Mouse (Mus musculus) adrenal gland, postnatal 4 days (tissue): ENCODE data around the gene Tapbpl. TPM values are rescaled to one million over a fixed set of nuclear protein-coding genes. Genes with fewer than 3 reads are reported as not detected.

Experiments
- DNase-seq, 2 experiments: peaks; one replicate each; pipeline ENCODE4 v3.0.0; 2021 to 2022; ENCODE audit warnings: low spot score in 2 of 2, mixed read lengths in 2 of 2
- microRNA-seq: library from miRNA; unstranded; fragments of <30 nt; microRNA quantifications from one replicate; pipeline ENCODE4 v1.2.0, GENCODE M21; 2021
- total RNA-seq, 2 experiments: library from RNA; stranded (reverse); gene quantifications; 2 replicates each; pipeline ENCODE4 v1.2.3; 2021

The Tapbpl gene
- total RNA-seq, 2 experiments from 2014 or later, result 10.2 to 11.3 TPM

- no peak for DNase-seq
These were observed 21.2 kb downstream of the Tapbpl start for GRCm38 (mm10) chr6:125210436-125210835.

- DNase-seq, result no peak
These were observed 34.5 kb downstream of the Tapbpl start for GRCm38 (mm10) chr6:125197166-125197565.

- no peak for DNase-seq
These were observed 35.4 kb downstream of the Tapbpl start for GRCm38 (mm10) chr6:125196301-125196700.

GRCm38 (mm10) chr6:125195541-125196075, 36.1 kb downstream of the Tapbpl start:
- DNase-seq, result no peak

- no peak for DNase-seq
These were observed 38.3 kb downstream of the Tapbpl start for GRCm38 (mm10) chr6:125193390-125193789.

GRCm38 (mm10) chr6:125192841-125193240, 38.8 kb downstream of the Tapbpl start:
- DNase-seq, result no peak

- DNase-seq, result peak; percentile 66 to 88
These were observed 39.5 kb downstream of the Tapbpl start for GRCm38 (mm10) chr6:125192016-125192714.

- peak; percentile 93 to 95 for DNase-seq
These were observed 40.2 kb downstream of the Tapbpl start, which contains the start of the genes Ncapd2 and Mrpl51 for GRCm38 (mm10) chr6:125191332-125192015. Gene Ncapd2, minus strand, starts transcription at chr6:125191701. Gene Mrpl51, plus strand, starts transcription at chr6:125191801.

- DNase-seq, result no peak
These were observed 40.8 kb downstream of the Tapbpl start for GRCm38 (mm10) chr6:125190816-125191215.

- DNase-seq, result no peak
These were observed 45.5 kb downstream of the Tapbpl start for GRCm38 (mm10) chr6:125186203-125186602.

- no peak for DNase-seq
These were observed 49.5 kb downstream of the Tapbpl start for GRCm38 (mm10) chr6:125182133-125182532.

- no peak for DNase-seq
These were observed 52.1 kb downstream of the Tapbpl start for GRCm38 (mm10) chr6:125179601-125180000.

- DNase-seq, result no peak
These were observed 56.2 kb downstream of the Tapbpl start for GRCm38 (mm10) chr6:125175469-125175868.

Small RNAs within 50 kb of the gene (microRNA-seq; reads per million reads assigned to microRNA genes)
- gene Mir3098 (1.1 reads per million), gene Mir8113 (not detected)

Other genes starting within 250 kb of the Tapbpl start
- 10 to 100 TPM in 1 of 2 experiments, 1 to 10 TPM in 1; 6.2 to 11.1 TPM for gene Pianp, start 235.2 kb downstream of the Tapbpl start, total RNA-seq
- 10 to 100 TPM; 60.6 to 67.6 TPM for gene Zfp384, start 222.7 kb downstream of the Tapbpl start, total RNA-seq
- 100 to 1,000 TPM; 118 TPM for gene Ing4, start 192.1 kb downstream of the Tapbpl start, total RNA-seq
- gene Acrbp, start 182.2 kb downstream of the Tapbpl start, total RNA-seq, result 1 to 10 TPM; 7.3 to 8.0 TPM
- gene Lpar5, start 163.9 kb downstream of the Tapbpl start, total RNA-seq, result 1 to 10 TPM in 1 of 2 experiments, under 1 TPM in 1; 0.84 to 1.0 TPM
- gene Chd4, start 135.9 kb downstream of the Tapbpl start, total RNA-seq, result 100 to 1,000 TPM; 227 to 264 TPM
- 10 to 100 TPM; 36.5 to 36.8 TPM for gene Nop2, start 100.0 kb downstream of the Tapbpl start, total RNA-seq
- gene Iffo1, start 86.6 kb downstream of the Tapbpl start, total RNA-seq, result 10 to 100 TPM; 42.7 to 49.9 TPM
- gene Gapdh, start 65.4 kb downstream of the Tapbpl start, total RNA-seq, result 1,000 to 10,000 TPM; 1,146 to 1,218 TPM
- gene Ncapd2, start 40.2 kb downstream of the Tapbpl start, total RNA-seq, result 100 to 1,000 TPM in 1 of 2 experiments, 10 to 100 TPM in 1; 95.5 to 107 TPM
- gene Mrpl51, start 40.1 kb downstream of the Tapbpl start, total RNA-seq, result 100 to 1,000 TPM; 155 to 168 TPM
- 10 to 100 TPM; 42.5 to 44.0 TPM for gene Vamp1, start 16.3 kb downstream of the Tapbpl start, total RNA-seq
- gene Cd27, start 5.2 kb upstream of the Tapbpl start, total RNA-seq, result under 1 TPM; 0.36 to 0.68 TPM
- gene Tuba3a, start 54.2 kb upstream of the Tapbpl start, total RNA-seq, result not detected
- gene Ltbr, start 82.0 kb upstream of the Tapbpl start, total RNA-seq, result 10 to 100 TPM; 88.9 to 89.8 TPM
- 1 to 10 TPM; 1.7 to 4.5 TPM for gene Scnn1a, start 88.8 kb upstream of the Tapbpl start, total RNA-seq
- 100 to 1,000 TPM; 219 to 241 TPM for gene Tnfrsf1a, start 117.5 kb upstream of the Tapbpl start, total RNA-seq
- gene Plekhg6, start 148.9 kb upstream of the Tapbpl start, total RNA-seq, result under 1 TPM; 0.59 to 0.62 TPM